Mouse (Mus musculus) liver, embryonic 14.5 days (tissue): Measurements from ENCODE around the gene Tmem231. TPM values are rescaled to one million over a fixed set of nuclear protein-coding genes. Genes with fewer than 3 reads are reported as not detected.
A peak's percentile ranks its signal among the peaks of the same experiment; 100 is the strongest.
"Not testable (repeated sequence)": the region's sequence is repeated elsewhere in the genome, so short reads cannot be mapped to it uniquely, and the experiment has no call there.

Experiments
- ATAC-seq: fragments of 200-750 bp; cut with Nextera tagmentation; 2 replicates; pipeline ENCODE4 v1.8.0; 2017; ENCODE audit warnings: moderate number of reproducible peaks, mild to moderate bottlenecking, moderate library complexity; ENCODE audit not compliant: insufficient read depth
- DNase-seq, 3 experiments: peaks; one replicate each; pipeline ENCODE4 v3.0.0-alpha.2; 2012 to 2013; ENCODE audit warnings: low read depth in 3 of 3, low spot score in 3 of 3
- H3K27ac ChIP-seq: fragments of 300-500 bp; sonication (generic); 2 replicates; pipeline ENCODE4 v1.5.1; 2014; ENCODE audit warnings: moderate library complexity, mild to moderate bottlenecking, control low read depth, inconsistent platforms
- H3K27me3 ChIP-seq: fragments of 300-500 bp; sonication (generic); 2 replicates; pipeline ENCODE4 v1.6.1; 2014; ENCODE audit warnings: mild to moderate bottlenecking, low read length, moderate library complexity; ENCODE audit not compliant: control insufficient read depth, insufficient read depth
- H3K36me3 ChIP-seq: fragments of 300-500 bp; sonication (generic); replicated peaks from 2 replicates; pipeline ENCODE4 v1.6.1; 2014; ENCODE audit warnings: low read depth; ENCODE audit not compliant: control insufficient read depth, insufficient read depth
- H3K4me1 ChIP-seq, 2 experiments: fragments of 200-500 bp in 1 of 2; fragments of 300-500 bp in 1 of 2; sonication (generic) in 1 of 2; replicated peaks; 2 replicates each; pipeline ENCODE4 v1.6.1; 2012 to 2014; ENCODE audit warnings: antibody characterized with exemption in 1 of 2, inconsistent platforms in 1 of 2, low read length in 1 of 2; ENCODE audit not compliant: control insufficient read depth in 2 of 2, insufficient read depth in 2 of 2
- H3K4me2 ChIP-seq: fragments of 300-500 bp; sonication (generic); 2 replicates; pipeline ENCODE4 v1.6.1; 2014; ENCODE audit warnings: low read depth, mild to moderate bottlenecking, control low read depth, moderate library complexity
- H3K4me3 ChIP-seq, 2 experiments: fragments of 200-500 bp in 1 of 2; fragments of 300-500 bp in 1 of 2; sonication (generic) in 1 of 2; 2 replicates each; pipeline ENCODE4 v1.5.1; 2012 to 2014; ENCODE audit warnings: low read depth in 2 of 2, low read length in 2 of 2, mild to moderate bottlenecking in 2 of 2, control low read depth in 1 of 2, inconsistent platforms in 1 of 2, moderate library complexity in 1 of 2; ENCODE audit not compliant: insufficient read depth in 1 of 2
- H3K9ac ChIP-seq: fragments of 300-500 bp; sonication (generic); replicated peaks from 2 replicates; pipeline ENCODE4 v1.6.1; 2014; ENCODE audit warnings: mild to moderate bottlenecking, control low read depth, moderate library complexity
- H3K9me3 ChIP-seq: fragments of 300-500 bp; sonication (generic); 2 replicates; pipeline ENCODE4 v1.6.1; 2016; ENCODE audit warnings: low read length, mixed read lengths; ENCODE audit not compliant: control insufficient read depth
- CTCF ChIP-seq: IDR thresholded peaks from 2 replicates; pipeline ENCODE4 v1.5.1; 2016; ENCODE audit warnings: antibody characterized with exemption, low read depth, control low read depth
- EP300 ChIP-seq: IDR thresholded peaks from 2 replicates; pipeline ENCODE4 v1.6.1; 2016; ENCODE audit warnings: antibody characterized with exemption, low read depth
- WGBS: fragments of 180-500 bp; shearing (Covaris S2); extraction: QIAGEN DNeasy Blood & Tissue Kit; methylation state at CpG from one replicate; pipeline ENCODE4 v1.1.7; 2014; ENCODE audit not compliant: insufficient replicate concordance; 5-methylcytosine and 5-hydroxymethylcytosine counted together
- polyA plus RNA-seq, 2 experiments: library from polyadenylated mRNA; depleted of rRNA in 1 of 2; stranded (reverse) in 1 of 2; unstranded in 1 of 2; fragments of >200 nt; fragmentation: Nextera tagmentation in 1 of 2; extraction: Ambion mirVana in 1 of 2; gene quantifications; 2 replicates each; pipeline versions ENCODE4 v1.2.1 to v1.2.3; 2012 to 2014

Gene Tmem231
- polyA plus RNA-seq, 2 experiments, result 1.7 to 2.0 TPM

- Histone ChIP-seq H3K36me3 (peaks cover 27% of the 10 kb centered on the region), H3K4me1 (peaks cover 16 to 22% of the 10 kb centered on the region in 2 experiments), H3K9ac (peak within 1 kb of the TSS; percentile 95), H3K4me3 (peak within 1 kb of the TSS; percentile 83), H3K27me3 (no peaks in the 10 kb centered on the region), H3K27ac (peak within 1 kb of the TSS; percentile 95), H3K4me2 (peak within 1 kb of the TSS; percentile 95), H3K9me3 (no peaks in the 10 kb centered on the region)
- ATAC-seq, result peak; percentile 89
- no peak for TF ChIP-seq EP300
- peak; percentile 2; the same call in 1 of the 2 replicates for TF ChIP-seq CTCF
- peak; percentile 94 to 95 (median 94) for DNase-seq
- under 1% methylated on average over 65 of the region's 65 CpGs for WGBS
These were observed 6.8 kb upstream of the Tmem231 start, which contains the start of gene Gabarapl2 for GRCm38 (mm10) chr8:111940171-111941100. Gene Gabarapl2, plus strand, starts transcription at chr8:111940703.

DNA sequence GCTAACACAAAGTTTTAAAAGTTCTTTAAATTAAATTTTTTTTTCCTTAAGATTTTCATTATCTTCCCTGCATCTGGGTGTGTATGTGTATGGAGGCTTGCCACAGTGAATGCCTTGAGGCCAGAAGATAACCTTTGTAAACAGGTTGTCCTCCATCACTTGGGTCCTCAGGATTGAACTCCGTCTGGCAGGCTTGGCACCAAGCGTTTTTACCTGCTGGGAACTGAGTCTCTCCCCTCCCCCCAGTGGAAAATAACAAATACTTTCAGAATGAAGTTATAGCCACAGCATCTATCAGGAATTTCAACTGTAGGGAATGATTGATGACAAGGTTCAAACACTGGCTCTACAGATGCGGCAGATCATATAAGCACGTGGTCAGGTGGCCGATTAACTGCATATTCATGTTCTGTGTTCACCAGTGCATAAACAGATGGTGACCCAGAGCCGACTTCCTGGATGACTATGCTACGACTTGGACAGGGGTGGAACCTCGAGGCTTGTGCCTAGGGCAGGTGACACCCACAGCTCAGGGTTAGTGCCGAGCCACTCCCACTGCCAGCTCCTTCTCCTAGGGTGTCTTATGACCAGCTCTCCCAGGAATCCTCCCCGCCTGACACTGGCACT lies 5.9 kb upstream of the Tmem231 start:
- WGBS, result 10% methylated on average over 10 of the region's 10 CpGs
- peak; percentile 75 to 85 (median 76) for DNase-seq
- Histone ChIP-seq H3K27ac (peak overlapping the region; percentile 95), H3K4me3 (peak overlapping the region; percentile 83), H3K4me2 (peak overlapping the region; percentile 95), H3K9me3 (no peaks in the 10 kb centered on the region), H3K4me1 (peaks cover 16 to 22% of the 10 kb centered on the region in 2 experiments), H3K36me3 (peaks cover 21% of the 10 kb centered on the region), H3K9ac (peak overlapping the region; percentile 95), H3K27me3 (no peaks in the 10 kb centered on the region)
- ATAC-seq, result peak; percentile 92
- no peak for TF ChIP-seq EP300
- TF ChIP-seq CTCF, result no peak

- not testable (repeated sequence) for H3K4me3 ChIP-seq, DNase-seq, ATAC-seq, H3K4me2 ChIP-seq, H3K9me3 ChIP-seq, H3K27me3 ChIP-seq, H3K9ac ChIP-seq
- 68% methylated on average over 8 of the region's 9 CpGs for WGBS
- H3K36me3 ChIP-seq, result peaks cover 11% of the 10 kb centered on the region
- H3K4me1 ChIP-seq, result peaks cover 22% of the 10 kb centered on the region in 2 experiments
- H3K27ac ChIP-seq, result peak overlapping the region; percentile 95
These were observed 4.7 kb upstream of the Tmem231 start for GRCm38 (mm10) chr8:111938076-111938985.

DNA sequence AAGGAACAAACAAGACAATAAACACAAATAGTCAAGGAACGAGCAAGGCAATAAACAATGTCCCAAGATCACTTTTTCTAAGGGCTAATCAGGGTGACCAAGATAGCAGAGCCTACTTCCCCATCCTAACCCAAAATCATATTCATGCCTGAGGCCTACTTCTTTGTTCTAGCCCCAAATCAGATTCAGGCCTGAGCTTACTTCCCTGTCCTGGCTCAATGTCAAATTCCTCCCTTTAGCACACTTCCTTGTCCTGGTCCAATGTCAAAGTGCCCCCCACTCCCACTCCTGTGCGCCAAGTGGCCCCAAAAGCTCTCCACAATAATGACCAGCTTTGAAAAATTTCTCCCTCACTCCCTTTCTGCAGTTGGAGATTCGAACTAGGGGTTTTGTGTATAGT lies 3.5 kb upstream of the Tmem231 start:
- ATAC-seq (no peak), DNase-seq (no peak)
- Histone ChIP-seq H3K4me3 (no peak overlapping the region), H3K27ac (no peak overlapping the region), H3K36me3 (peaks cover 1% of the 10 kb centered on the region), H3K4me1 (peaks cover 30 to 32% of the 10 kb centered on the region in 2 experiments), H3K27me3 (no peaks in the 10 kb centered on the region), H3K4me2 (no peak overlapping the region), H3K9me3 (no peaks in the 10 kb centered on the region), H3K9ac (no peak overlapping the region)
- no peak for TF ChIP-seq CTCF
- TF ChIP-seq EP300, result no peak
- WGBS, result 53% methylated on average over 3 of the region's 3 CpGs
